Mouse (Mus musculus) embryonic facial prominence, embryonic 14.5 days (tissue): ENCODE measurements around the gene Adam10. TPM values are rescaled to one million over a fixed set of nuclear protein-coding genes. Genes with fewer than 3 reads are reported as not detected.

Source experiments
- ATAC-seq: fragments of 200-750 bp; cut with Nextera tagmentation; 2 replicates; pipeline ENCODE4 v1.8.0; 2017; ENCODE audit warnings: low read depth, moderate number of reproducible peaks, moderate TSS enrichment
- DNase-seq: peaks from one replicate; pipeline ENCODE4 v3.0.0-alpha.2; 2015; ENCODE audit warnings: low spot score
- H3K27ac ChIP-seq: fragments of 300-500 bp; sonication (generic); replicated peaks from 2 replicates; pipeline ENCODE4 v1.5.1; 2014; ENCODE audit warnings: low read depth, mild to moderate bottlenecking, low read length, moderate library complexity
- H3K27me3 ChIP-seq: fragments of 300-500 bp; sonication (generic); replicated peaks from 2 replicates; pipeline ENCODE4 v1.6.1; 2014; ENCODE audit warnings: low read length; ENCODE audit not compliant: control insufficient read depth, insufficient read depth
- H3K36me3 ChIP-seq: fragments of 300-500 bp; sonication (generic); 2 replicates; pipeline ENCODE4 v1.6.1; 2014; ENCODE audit warnings: low read length, mixed read lengths; ENCODE audit not compliant: control insufficient read depth, insufficient read depth
- H3K4me1 ChIP-seq: fragments of 300-500 bp; sonication (generic); 2 replicates; pipeline ENCODE4 v1.6.1; 2014; ENCODE audit warnings: antibody characterized with exemption, low read length; ENCODE audit not compliant: control insufficient read depth, insufficient read depth
- H3K4me2 ChIP-seq: fragments of 300-500 bp; sonication (generic); 2 replicates; pipeline ENCODE4 v1.6.1; 2014; ENCODE audit warnings: low read depth, mild to moderate bottlenecking, low read length, moderate library complexity, mixed read lengths
- H3K4me3 ChIP-seq: fragments of 300-500 bp; sonication (generic); 2 replicates; pipeline ENCODE4 v1.5.1; 2014; ENCODE audit warnings: low read depth, mild to moderate bottlenecking, low read length
- H3K9ac ChIP-seq: fragments of 300-500 bp; sonication (generic); 2 replicates; pipeline ENCODE4 v1.6.1; 2014; ENCODE audit warnings: low read depth, mild to moderate bottlenecking, low read length, moderate library complexity, mixed read lengths
- H3K9me3 ChIP-seq: fragments of 300-500 bp; sonication (generic); 2 replicates; pipeline ENCODE4 v1.6.1; 2016; ENCODE audit warnings: low read length; ENCODE audit not compliant: control insufficient read depth
- WGBS: fragments of 180-500 bp; shearing (Covaris S2); extraction: QIAGEN DNeasy Blood & Tissue Kit; methylation state at CpG from one replicate; pipeline ENCODE4 v1.1.7; 2014; 5-methylcytosine and 5-hydroxymethylcytosine counted together
- polyA plus RNA-seq: library from polyadenylated mRNA; unstranded; fragments of >200 nt; fragmentation: Nextera tagmentation; extraction: Ambion mirVana; gene quantifications from 2 replicates; pipeline ENCODE4 v1.2.1, GENCODE M21; 2014

Gene Adam10
- polyA plus RNA-seq, 1 experiment from 2014 or later = 63.5 TPM

- Histone ChIP-seq H3K9ac (no peak overlapping the region), H3K27me3 (no peaks in the 10 kb centered on the region), H3K9me3 (peaks cover 6% of the 10 kb centered on the region; the same call in 1 of the 2 replicates), H3K4me2 (no peak overlapping the region), H3K27ac (no peak overlapping the region), H3K4me3 (no peak overlapping the region), H3K36me3 (no peaks in the 10 kb centered on the region), H3K4me1 (no peaks in the 10 kb centered on the region)
- DNase-seq = no peak
- 68% methylated on average over 7 of the region's 7 CpGs for WGBS
- ATAC-seq = no peak
Measured at GRCm38 (mm10) chr9:70788705-70789104, 109.9 kb downstream of the Adam10 start.

GRCm38 (mm10) chr9:70790621-70791020 is 111.8 kb downstream of the Adam10 start:
- H3K36me3 ChIP-seq = no peaks in the 10 kb centered on the region
- H3K27ac ChIP-seq = no peak overlapping the region
- no peak overlapping the region for H3K9ac ChIP-seq
- WGBS = 86% methylated on average over 4 of the region's 4 CpGs
- H3K4me2 ChIP-seq = no peak overlapping the region
- H3K9me3 ChIP-seq = peaks cover 6% of the 10 kb centered on the region; the same call in 1 of the 2 replicates
- DNase-seq (no peak), ATAC-seq (no peak)
- no peaks in the 10 kb centered on the region for H3K4me1 ChIP-seq
- H3K4me3 ChIP-seq = no peak overlapping the region
- no peaks in the 10 kb centered on the region for H3K27me3 ChIP-seq

DNA sequence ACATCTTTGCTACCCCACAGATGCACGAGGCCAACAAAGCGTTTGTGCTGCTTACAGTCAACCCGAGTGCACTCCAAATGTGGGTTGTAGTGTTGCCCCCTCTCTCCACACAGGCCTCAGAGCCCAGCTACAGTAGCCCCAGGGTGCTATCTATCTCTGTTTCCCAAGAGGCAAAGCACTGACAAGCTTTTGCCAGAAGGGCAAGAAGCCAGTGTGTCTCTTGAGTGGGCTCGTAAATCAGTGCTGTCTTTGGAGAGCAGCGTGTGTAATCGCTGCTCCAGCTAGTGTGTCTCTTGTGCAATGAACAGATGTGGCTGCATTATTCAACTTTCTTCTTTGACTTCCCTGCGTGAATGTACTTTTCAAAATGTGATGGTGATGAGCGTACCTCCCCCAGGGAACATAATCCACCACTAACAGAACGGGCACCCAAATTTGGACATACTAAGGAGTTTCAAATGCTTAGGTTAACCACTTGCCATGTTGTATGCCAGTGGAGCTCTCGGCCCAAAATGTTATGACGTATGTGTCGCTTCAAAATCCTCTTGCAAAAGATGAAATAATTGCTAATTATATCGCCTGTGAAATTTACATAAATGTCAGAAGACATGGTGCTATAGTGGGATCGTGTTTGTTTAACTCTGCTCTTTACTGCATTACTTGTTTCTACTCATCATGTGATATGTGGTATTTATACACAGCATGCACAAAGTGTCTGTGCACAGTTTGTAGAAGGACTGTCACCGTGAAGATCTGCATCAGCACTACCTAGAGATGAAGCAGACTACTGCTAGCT is 116.0 kb downstream of the Adam10 start:
- Histone ChIP-seq H3K9me3 (no peaks in the 10 kb centered on the region), H3K27me3 (no peaks in the 10 kb centered on the region), H3K4me3 (no peak overlapping the region), H3K36me3 (no peaks in the 10 kb centered on the region), H3K4me2 (no peak overlapping the region), H3K4me1 (no peaks in the 10 kb centered on the region), H3K9ac (no peak overlapping the region), H3K27ac (no peak overlapping the region)
- 74% methylated on average over 15 of the region's 15 CpGs for WGBS
- ATAC-seq (no peak), DNase-seq (no peak)

DNA sequence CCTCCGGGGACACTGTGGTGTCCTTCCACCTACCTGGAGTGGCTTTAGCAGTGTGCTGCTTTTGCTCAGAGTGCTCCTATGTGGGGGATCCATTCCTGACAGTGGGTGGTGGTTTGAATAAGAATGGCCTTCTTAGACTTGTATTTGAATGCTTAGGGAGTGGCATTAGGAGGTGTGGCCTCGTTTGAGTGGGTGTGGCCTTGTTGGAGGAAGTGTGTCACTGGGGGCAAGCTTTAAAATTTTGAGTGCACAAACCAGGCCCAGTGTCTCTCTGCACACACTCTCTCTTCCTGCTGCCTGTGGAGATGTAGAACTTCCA is 116.6 kb downstream of the Adam10 start:
- Histone ChIP-seq H3K27me3 (no peaks in the 10 kb centered on the region), H3K4me3 (no peak overlapping the region), H3K9ac (no peak overlapping the region), H3K4me2 (no peak overlapping the region), H3K27ac (no peak overlapping the region), H3K9me3 (no peaks in the 10 kb centered on the region), H3K4me1 (0 out of 2 replicates have a peak, but pooled peaks cover under 1% of the 10 kb centered on the region), H3K36me3 (no peaks in the 10 kb centered on the region)
- 61% methylated on average over 2 of the region's 2 CpGs for WGBS
- ATAC-seq (no peak), DNase-seq (no peak)

GRCm38 (mm10) chr9:70800588-70801315 is 122.0 kb downstream of the Adam10 start:
- 44% methylated on average over 8 of the region's 8 CpGs for WGBS
- Histone ChIP-seq H3K4me3 (no peak overlapping the region), H3K27me3 (no peaks in the 10 kb centered on the region), H3K4me1 (0 out of 2 replicates have a peak, but pooled peaks cover 5% of the 10 kb centered on the region), H3K27ac (no peak overlapping the region), H3K9ac (no peak overlapping the region), H3K4me2 (no peak overlapping the region), H3K36me3 (no peaks in the 10 kb centered on the region), H3K9me3 (no peaks in the 10 kb centered on the region)
- peak; percentile 47; the same call in 1 of the 2 replicates for ATAC-seq
- DNase-seq = peak; percentile 53

- Histone ChIP-seq H3K4me1 (0 out of 2 replicates have a peak, but pooled peaks cover 5% of the 10 kb centered on the region), H3K9ac (no peak overlapping the region), H3K27ac (no peak overlapping the region), H3K4me2 (no peak overlapping the region), H3K27me3 (no peaks in the 10 kb centered on the region), H3K9me3 (no peaks in the 10 kb centered on the region), H3K4me3 (no peak overlapping the region), H3K36me3 (no peaks in the 10 kb centered on the region)
- DNase-seq (no peak), ATAC-seq (no peak)
- 81% methylated on average over 3 of the region's 3 CpGs for WGBS
Measured at GRCm38 (mm10) chr9:70801761-70802160, 123.0 kb downstream of the Adam10 start.

DNA sequence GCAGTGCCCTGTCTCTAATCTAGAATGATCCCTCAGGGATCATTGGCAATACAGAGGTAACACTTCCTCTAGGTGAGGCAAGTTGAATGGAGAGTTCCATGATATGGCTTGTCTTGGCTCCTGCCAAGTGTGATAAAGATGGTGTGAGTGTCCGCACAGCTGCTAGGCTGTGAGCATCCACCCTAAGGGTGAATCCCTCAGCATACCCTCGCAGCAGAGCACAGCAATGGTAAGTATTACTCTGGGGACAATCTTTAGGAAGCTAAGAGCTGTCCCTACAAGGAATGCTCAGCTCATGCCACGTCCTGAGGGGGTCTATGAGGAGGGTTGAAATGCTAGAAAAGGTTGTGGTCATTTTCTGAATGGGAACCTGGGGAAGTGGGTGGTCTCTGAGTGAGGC is 124.0 kb downstream of the Adam10 start:
- 0 out of 2 replicates have a peak, but pooled peaks cover 5% of the 10 kb centered on the region for H3K4me1 ChIP-seq
- no peak overlapping the region for H3K27ac ChIP-seq
- WGBS = 61% methylated on average over 3 of the region's 3 CpGs
- no peak overlapping the region for H3K4me3 ChIP-seq
- no peaks in the 10 kb centered on the region for H3K27me3 ChIP-seq
- DNase-seq = no peak
- H3K9me3 ChIP-seq = no peaks in the 10 kb centered on the region
- no peak overlapping the region for H3K9ac ChIP-seq
- H3K36me3 ChIP-seq = no peaks in the 10 kb centered on the region
- H3K4me2 ChIP-seq = no peak overlapping the region
- ATAC-seq = no peak

DNA sequence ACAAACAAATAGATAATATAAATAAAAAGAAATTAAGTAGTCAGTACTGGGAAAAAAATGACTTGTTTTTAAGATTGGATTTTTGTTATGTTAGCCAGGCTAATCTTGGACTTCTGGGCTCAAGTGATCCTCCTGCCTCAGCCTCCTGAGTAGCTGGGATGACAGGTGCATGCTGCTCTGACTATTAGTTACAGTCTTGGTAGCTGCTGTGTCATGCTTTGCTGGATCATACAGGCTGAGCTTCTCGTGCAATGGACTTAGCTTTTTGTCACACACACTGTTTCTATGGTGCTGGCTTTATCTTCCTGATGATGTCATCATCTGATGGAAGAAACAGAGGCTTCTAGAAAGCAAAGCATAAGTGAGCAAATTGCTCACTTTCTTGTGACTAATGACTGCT is 127.3 kb downstream of the Adam10 start:
- 67% methylated on average over 1 of the region's 1 CpGs for WGBS
- Histone ChIP-seq H3K4me3 (no peak overlapping the region), H3K4me2 (no peak overlapping the region), H3K27ac (no peak overlapping the region), H3K9ac (no peak overlapping the region), H3K27me3 (no peaks in the 10 kb centered on the region), H3K4me1 (no peaks in the 10 kb centered on the region), H3K36me3 (no peaks in the 10 kb centered on the region), H3K9me3 (no peaks in the 10 kb centered on the region)
- no peak for DNase-seq
- ATAC-seq = no peak
